Mouse (Mus musculus) myocyte (in vitro differentiated cells): ENCODE measurements around the gene Trmt1. TPM values are rescaled to one million over a fixed set of nuclear protein-coding genes. Genes with fewer than 3 reads are reported as not detected.

Experiments
- H3K27me3 ChIP-seq: one replicate; pipeline ENCODE4 v1.6.1; 2011; ENCODE audit not compliant: control insufficient read depth, insufficient read depth, insufficient read length
- H3K36me3 ChIP-seq: one replicate; pipeline ENCODE4 v1.6.1; 2011; ENCODE audit not compliant: control insufficient read depth, insufficient read depth
- H3K4me2 ChIP-seq: one replicate; pipeline ENCODE4 v1.6.1; 2011; ENCODE audit warnings: low read depth, control low read depth
- H3K4me3 ChIP-seq: one replicate; pipeline ENCODE4 v1.5.1; 2011; ENCODE audit warnings: mild to moderate bottlenecking, control low read depth, moderate library complexity
- H3K79me2 ChIP-seq: one replicate; pipeline ENCODE4 v1.6.1; 2011; ENCODE audit not compliant: control insufficient read depth, insufficient read depth
- H3ac ChIP-seq: one replicate; pipeline ENCODE4 v1.6.1; 2011; ENCODE audit not compliant: control insufficient read depth, insufficient read length
- CEBPB ChIP-seq: IDR thresholded peaks from 2 replicates; pipeline ENCODE4 v1.6.1; 2011; ENCODE audit warnings: mild to moderate bottlenecking, moderate library complexity; ENCODE audit not compliant: poor library complexity, insufficient read depth, severe bottlenecking
- E2F4 ChIP-seq: IDR thresholded peaks from one replicate; pipeline ENCODE4 v1.6.1; 2011; ENCODE audit warnings: mild to moderate bottlenecking, control low read depth, moderate library complexity; ENCODE audit not compliant: insufficient read depth
- MAX ChIP-seq: IDR thresholded peaks from one replicate; pipeline ENCODE4 v1.6.1; 2011; ENCODE audit warnings: low read depth, mild to moderate bottlenecking, control low read depth
- MYOD1 ChIP-seq, 3 experiments: IDR thresholded peaks; one replicate each; pipeline ENCODE4 v1.6.1; 2011; ENCODE audit warnings: control low read depth in 2 of 3, low read depth in 2 of 3, mild to moderate bottlenecking in 2 of 3, moderate library complexity in 1 of 3; ENCODE audit not compliant: insufficient read length in 2 of 3, control insufficient read depth in 1 of 3
- MYOG ChIP-seq, 3 experiments: IDR thresholded peaks; one replicate each; pipeline ENCODE4 v1.6.1; 2011; ENCODE audit warnings: control low read depth in 2 of 3, low read depth in 2 of 3, mild to moderate bottlenecking in 2 of 3; ENCODE audit not compliant: insufficient read length in 2 of 3, control insufficient read depth in 1 of 3, insufficient read depth in 1 of 3
- POLR2A ChIP-seq: IDR thresholded peaks from one replicate; pipeline ENCODE4 v1.6.1; 2011; ENCODE audit warnings: low read depth, mild to moderate bottlenecking, control low read depth, moderate library complexity; ENCODE audit not compliant: insufficient read length
- POLR2AphosphoS2 ChIP-seq: IDR thresholded peaks from one replicate; pipeline ENCODE4 v1.6.1; 2011; ENCODE audit warnings: low read depth, control low read depth; ENCODE audit not compliant: insufficient read length
- REST ChIP-seq: IDR thresholded peaks from one replicate; pipeline ENCODE4 v1.6.1; 2011; ENCODE audit warnings: mild to moderate bottlenecking, control low read depth, moderate library complexity; ENCODE audit not compliant: insufficient read depth, insufficient read length
- SRF ChIP-seq: IDR thresholded peaks from one replicate; pipeline ENCODE4 v1.6.1; 2011; ENCODE audit warnings: low read depth; ENCODE audit not compliant: control insufficient read depth, insufficient read length
- TCF12 ChIP-seq: IDR thresholded peaks from one replicate; pipeline ENCODE4 v1.6.1; 2011; ENCODE audit warnings: mild to moderate bottlenecking, control low read depth; ENCODE audit not compliant: poor library complexity, insufficient read depth, severe bottlenecking
- TCF3 ChIP-seq: IDR thresholded peaks from one replicate; pipeline ENCODE4 v1.6.1; 2011; ENCODE audit warnings: low read depth, control low read depth; ENCODE audit not compliant: insufficient read length
- USF1 ChIP-seq: IDR thresholded peaks from one replicate; pipeline ENCODE4 v1.6.1; 2011; ENCODE audit warnings: low read depth, mild to moderate bottlenecking, control low read depth, moderate library complexity
- polyA plus RNA-seq: library from polyadenylated mRNA; unstranded; fragments of >200 nt; fragmentation: generic; extraction: Trizol; gene quantifications from one replicate; pipeline ENCODE4 v1.2.1, GENCODE M21; 2012; ENCODE audit warnings: missing spikeins

Gene Trmt1
- polyA plus RNA-seq, 1 experiment: 94.4 TPM

- H3ac ChIP-seq: no peak overlapping the region
- H3K79me2 ChIP-seq: peaks cover 23% of the 10 kb centered on the region
- H3K27me3 ChIP-seq: no peaks in the 10 kb centered on the region
- H3K4me2 ChIP-seq: peak overlapping the region; percentile 42
- H3K36me3 ChIP-seq: peaks cover 10% of the 10 kb centered on the region
- TF ChIP-seq MYOG (IDR thresholded peaks at IDR 0.05; ENCODE audit: control insufficient read depth in 1 of 3, insufficient read depth in 1 of 3, insufficient read length in 2 of 3, low read depth in 2 of 3) (peak in 1 of 3 experiments; percentile 57), POLR2A (no peak), E2F4 (no peak), TCF12 (peak; percentile 2), REST (no peak), MYOD1 (IDR thresholded peaks at IDR 0.05; ENCODE audit: control insufficient read depth in 1 of 3, insufficient read length in 2 of 3, low read depth in 2 of 3) (peak in 2 of 3 experiments; percentile 57 to 63), TCF3 (no peak), USF1 (no peak), CEBPB (no peak), MAX (no peak), POLR2AphosphoS2 (no peak), SRF (no peak)
- no peak overlapping the region for H3K4me3 ChIP-seq
Measured at GRCm38 (mm10) chr8:84730541-84731370, 44.6 kb downstream of the Trmt1 start.

DNA sequence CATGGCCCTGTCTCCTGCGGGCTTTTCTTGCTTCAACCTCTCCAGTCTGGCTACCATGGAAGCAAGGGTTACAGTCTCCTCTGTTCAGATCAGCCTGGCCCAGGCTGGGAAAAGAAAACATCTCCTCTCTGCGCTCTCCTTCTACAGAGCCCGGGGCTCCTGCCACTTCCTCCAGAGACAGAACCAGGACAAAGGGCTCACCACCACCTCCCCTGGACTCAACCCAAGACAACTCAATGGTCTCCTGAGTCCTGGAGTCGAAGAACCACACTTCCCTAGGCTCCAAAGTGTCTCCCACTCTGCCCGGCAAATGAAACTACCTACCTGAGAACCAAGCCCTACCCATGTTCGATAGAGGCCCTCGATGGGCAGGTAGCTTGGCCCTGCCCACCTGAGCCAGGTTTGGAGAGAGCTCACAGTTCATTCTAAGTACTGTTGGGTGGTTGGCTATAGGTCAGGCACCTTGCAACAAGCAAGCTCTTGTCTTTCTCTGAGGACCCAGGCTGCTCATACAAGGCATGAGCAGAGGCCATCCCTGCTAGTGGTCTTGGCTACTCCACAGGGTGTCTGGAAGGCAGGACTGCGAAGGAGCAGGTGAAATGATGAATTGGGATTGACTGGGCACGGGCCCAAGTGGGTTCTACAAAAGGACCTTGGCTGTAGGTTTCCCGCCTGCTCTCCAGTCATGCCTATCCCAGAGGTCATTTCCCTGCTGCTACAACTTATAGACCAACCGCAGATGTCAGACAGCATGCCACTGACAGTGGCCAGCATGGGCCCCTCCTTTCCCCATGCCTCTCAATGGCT lies 45.5 kb downstream of the Trmt1 start:
- no peak for TF ChIP-seq E2F4
- TF ChIP-seq SRF: no peak
- TF ChIP-seq POLR2A: no peak
- TF ChIP-seq USF1: no peak
- no peak for TF ChIP-seq REST
- no peak for TF ChIP-seq TCF3
- TF ChIP-seq MYOD1 (IDR thresholded peaks at IDR 0.05; ENCODE audit: control insufficient read depth in 1 of 3, insufficient read length in 2 of 3, low read depth in 2 of 3): no peak
- TF ChIP-seq MAX: no peak
- TF ChIP-seq MYOG (IDR thresholded peaks at IDR 0.05; ENCODE audit: control insufficient read depth in 1 of 3, insufficient read depth in 1 of 3, insufficient read length in 2 of 3, low read depth in 2 of 3): no peak
- TF ChIP-seq TCF12: no peak
- no peak for TF ChIP-seq POLR2AphosphoS2
- TF ChIP-seq CEBPB: no peak
- H3K27me3 ChIP-seq: no peaks in the 10 kb centered on the region
- H3ac ChIP-seq: no peak overlapping the region
- H3K4me3 ChIP-seq: no peak overlapping the region
- H3K79me2 ChIP-seq: peaks cover 28% of the 10 kb centered on the region
- H3K36me3 ChIP-seq: peaks cover 5% of the 10 kb centered on the region
- peak overlapping the region; percentile 42 for H3K4me2 ChIP-seq

DNA sequence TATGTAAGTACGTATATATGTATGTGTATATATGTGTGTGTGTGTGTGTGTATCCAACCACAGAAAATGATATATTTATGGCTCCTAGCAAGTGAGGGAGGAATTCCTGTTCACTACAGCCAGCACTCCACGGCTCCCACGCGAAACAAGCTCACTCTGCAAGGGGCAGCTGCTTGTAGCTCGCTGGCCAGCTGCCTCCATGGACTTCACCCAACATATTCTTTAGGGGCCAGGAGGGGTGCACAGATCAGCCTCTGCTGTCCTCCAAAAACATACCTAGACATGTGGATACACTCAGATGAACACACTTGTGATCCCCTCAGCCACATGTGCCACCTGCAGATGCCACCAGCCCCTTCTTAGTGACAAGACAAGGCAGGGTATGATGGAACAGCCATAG lies 46.4 kb downstream of the Trmt1 start:
- Histone ChIP-seq H3K4me2 (peak overlapping the region; percentile 9), H3K36me3 (peaks cover 3% of the 10 kb centered on the region), H3K4me3 (no peak overlapping the region), H3K27me3 (no peaks in the 10 kb centered on the region), H3ac (no peak overlapping the region), H3K79me2 (peaks cover 38% of the 10 kb centered on the region)
- TF ChIP-seq MAX (no peak), TCF12 (no peak), SRF (no peak), USF1 (no peak), TCF3 (no peak), MYOD1 (IDR thresholded peaks at IDR 0.05; ENCODE audit: control insufficient read depth in 1 of 3, insufficient read length in 2 of 3, low read depth in 2 of 3) (peak in 2 of 3 experiments; percentile 80 to 83), POLR2A (no peak), POLR2AphosphoS2 (no peak), MYOG (IDR thresholded peaks at IDR 0.05; ENCODE audit: control insufficient read depth in 1 of 3, insufficient read depth in 1 of 3, insufficient read length in 2 of 3, low read depth in 2 of 3) (peak in 2 of 3 experiments; percentile 63 to 87), CEBPB (no peak)

GRCm38 (mm10) chr8:84732996-84733395 lies 46.9 kb downstream of the Trmt1 start:
- Histone ChIP-seq H3K27me3 (no peaks in the 10 kb centered on the region), H3K4me2 (peak overlapping the region; percentile 9), H3K79me2 (peaks cover 38% of the 10 kb centered on the region), H3ac (no peak overlapping the region), H3K4me3 (no peak overlapping the region), H3K36me3 (no peaks in the 10 kb centered on the region)
- TF ChIP-seq MYOD1 (IDR thresholded peaks at IDR 0.05; ENCODE audit: control insufficient read depth in 1 of 3, insufficient read length in 2 of 3, low read depth in 2 of 3) (no peak), TCF12 (no peak), POLR2AphosphoS2 (no peak), REST (no peak), E2F4 (no peak), CEBPB (no peak), MYOG (IDR thresholded peaks at IDR 0.05; ENCODE audit: control insufficient read depth in 1 of 3, insufficient read depth in 1 of 3, insufficient read length in 2 of 3, low read depth in 2 of 3) (no peak)
